Mouse (Mus musculus) layer of hippocampus, postnatal 25 days (tissue): ENCODE measurements around the gene Fes. TPM values are rescaled to one million over a fixed set of nuclear protein-coding genes. Genes with fewer than 3 reads are reported as not detected.
"Not testable (repeated sequence)": the region's sequence is repeated elsewhere in the genome, so short reads cannot be mapped to it uniquely, and the experiment has no call there.

ENCODE experiments used
- DNase-seq, 2 experiments: peaks; one replicate each; pipeline ENCODE4 v3.0.0; 2022; ENCODE audit warnings: mixed read lengths in 2 of 2, low spot score in 1 of 2; ENCODE audit errors: extremely low spot score in 1 of 2
- total RNA-seq, 2 experiments: library from RNA; stranded (reverse); gene quantifications; 2 replicates each; pipeline ENCODE4 v1.2.3; 2021

Gene Fes
- total RNA-seq, 2 experiments from 2014 or later = 4.2 to 6.1 TPM

GRCm38 (mm10) chr7:80405188-80405695, 17.5 kb upstream of the Fes start, which contains the start of gene Furin:
Gene Furin, minus strand, starts transcription at chr7:80405436.
- DNase-seq = no peak

GRCm38 (mm10) chr7:80404101-80404894, 16.6 kb upstream of the Fes start:
- no peak for DNase-seq

DNA sequence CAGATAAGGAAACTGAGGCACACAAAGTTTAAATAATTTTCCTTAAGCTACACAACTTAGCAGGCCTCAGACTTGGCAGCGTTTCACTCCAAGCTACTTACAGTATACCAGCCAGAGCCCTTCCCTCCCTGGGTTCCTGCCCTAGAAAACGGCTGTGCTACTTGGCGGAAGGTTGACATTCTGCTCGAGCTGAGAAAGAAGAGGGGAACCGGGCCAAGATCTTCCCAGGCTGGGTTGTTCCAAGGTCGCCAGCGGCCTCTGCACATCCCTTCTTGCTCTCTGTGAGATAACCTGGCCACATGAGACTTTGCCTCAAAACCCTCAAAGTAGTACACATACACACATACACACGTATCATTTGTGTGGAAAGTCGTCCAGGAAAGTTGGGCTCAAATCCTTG, 15.8 kb upstream of the Fes start:
- DNase-seq = no peak

DNA sequence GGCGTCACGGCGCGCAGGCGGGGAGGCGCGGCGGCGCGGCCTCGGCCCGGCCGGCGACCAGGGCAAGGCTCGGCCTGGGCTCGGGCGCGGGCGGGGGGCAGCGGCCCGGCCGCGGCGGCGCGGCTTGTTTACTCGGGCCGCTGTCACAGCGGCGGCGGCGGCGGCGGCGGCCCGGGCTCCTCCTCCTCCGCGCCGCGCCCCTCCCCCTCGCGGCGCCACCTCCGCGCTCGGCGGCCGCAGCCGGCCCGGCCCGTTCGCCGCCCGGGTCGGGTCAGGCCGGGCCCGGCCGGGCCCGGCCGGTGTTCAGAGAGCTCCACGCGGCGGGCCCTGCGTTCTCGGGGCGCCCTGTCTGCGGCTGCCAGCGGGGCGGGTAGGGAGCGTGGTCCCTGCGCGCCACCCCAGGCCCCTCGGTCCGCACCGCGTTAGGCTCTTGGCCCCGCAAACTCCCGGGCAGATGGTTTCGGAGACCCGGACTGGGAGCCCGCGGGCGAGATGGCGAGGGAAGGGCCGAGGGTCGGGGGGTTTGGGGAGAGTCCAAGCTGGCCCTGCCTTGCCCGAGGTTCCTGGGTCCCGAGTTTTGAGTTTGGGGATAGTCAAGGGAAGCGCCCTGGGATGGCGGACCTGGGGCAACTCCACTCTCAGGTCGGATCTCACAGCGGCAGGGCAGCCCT, 15.0 kb upstream of the Fes start:
- peak in 1 of 2 experiments; percentile 50 for DNase-seq

- DNase-seq = no peak
Measured at GRCm38 (mm10) chr7:80401860-80402641, 14.3 kb upstream of the Fes start.

GRCm38 (mm10) chr7:80401041-80401859, 13.5 kb upstream of the Fes start:
- DNase-seq = no peak

GRCm38 (mm10) chr7:80400571-80400970, 12.8 kb upstream of the Fes start:
- no peak for DNase-seq

GRCm38 (mm10) chr7:80400099-80400498, 12.4 kb upstream of the Fes start:
- DNase-seq = no peak

- DNase-seq = no peak
Measured at GRCm38 (mm10) chr7:80398654-80399444, 11.1 kb upstream of the Fes start.

- DNase-seq = no peak
Measured at GRCm38 (mm10) chr7:80397986-80398385, 10.2 kb upstream of the Fes start.

GRCm38 (mm10) chr7:80396427-80396826, 8.7 kb upstream of the Fes start:
- not testable (repeated sequence) for DNase-seq

GRCm38 (mm10) chr7:80394600-80394999, 6.9 kb upstream of the Fes start:
- no peak for DNase-seq

DNA sequence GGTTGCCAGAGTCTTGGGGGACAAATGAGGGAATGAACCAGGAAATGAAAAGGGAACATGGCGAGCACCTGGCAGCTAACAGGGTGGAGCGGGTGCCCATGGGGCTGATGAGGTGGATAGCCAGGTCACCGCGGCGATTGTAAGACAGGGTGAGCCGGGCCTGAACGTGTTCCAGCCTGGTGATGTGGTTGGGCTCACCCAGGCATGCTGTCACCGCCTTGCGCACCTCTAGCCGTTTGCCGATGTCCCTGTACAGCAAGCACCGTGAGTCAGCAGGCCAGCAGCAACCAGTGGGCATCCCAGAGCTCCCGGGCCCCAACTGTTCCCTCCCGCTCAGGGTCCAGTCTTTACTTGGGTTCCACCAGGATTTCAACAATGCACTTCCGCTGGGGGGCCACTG, 4.4 kb upstream of the Fes start:
- DNase-seq = no peak

GRCm38 (mm10) chr7:80387033-80387632, 613 bp downstream of the Fes start:
- no peak for DNase-seq

DNA sequence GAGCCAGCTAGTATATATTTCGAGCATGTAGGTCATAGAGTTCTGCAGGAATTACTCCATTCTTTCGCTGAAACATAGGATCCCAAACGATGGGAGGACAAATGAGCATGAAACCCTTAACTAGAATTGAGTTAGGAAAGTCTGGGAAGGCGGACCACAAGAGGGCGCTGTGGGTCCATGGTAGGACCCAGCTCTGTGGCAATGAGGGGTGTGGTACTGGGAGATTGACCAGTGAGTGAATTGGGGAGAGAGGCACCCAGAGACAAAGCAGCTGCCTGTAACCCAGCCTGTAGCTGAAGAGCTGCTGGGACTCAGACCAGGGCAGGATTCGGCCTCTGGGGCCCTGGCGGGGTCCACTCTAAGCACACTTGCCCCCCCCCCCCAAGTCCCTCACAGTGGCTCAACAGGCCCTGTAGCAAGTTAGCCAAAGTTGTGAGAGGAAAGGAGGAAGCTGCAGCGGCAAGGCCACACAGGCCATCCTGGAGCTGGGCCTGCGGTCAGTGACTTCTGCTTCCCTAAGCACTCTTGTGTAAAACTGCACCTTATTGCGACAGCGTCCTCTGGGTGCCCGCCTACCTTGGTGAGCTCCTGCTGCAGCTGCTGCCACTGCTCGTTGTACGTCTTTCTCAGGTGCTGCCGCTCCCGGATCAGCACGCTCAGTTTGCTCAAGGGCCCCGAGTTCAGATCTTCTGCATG, 1.4 kb downstream of the Fes start:
- peak; percentile 91 to 99 for DNase-seq

DNA sequence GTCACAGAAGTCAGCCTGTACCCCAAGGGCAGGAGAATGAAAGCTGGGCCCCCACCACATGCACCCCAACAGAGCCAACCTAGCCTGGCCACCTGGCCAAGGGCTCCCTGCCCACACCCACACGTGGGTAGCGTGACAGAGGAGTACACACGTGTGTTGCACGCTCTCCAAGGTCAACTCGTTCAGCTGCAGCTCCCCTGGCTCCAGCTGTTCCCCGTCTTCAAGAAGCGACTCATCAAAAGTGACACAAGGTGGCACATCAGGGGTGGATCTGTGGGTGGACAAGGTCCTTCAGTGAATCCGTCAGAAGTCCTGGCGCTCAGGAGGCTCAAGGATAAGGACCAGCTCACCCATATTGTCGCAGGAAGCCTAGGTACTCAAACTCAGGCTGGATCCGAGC, 4.8 kb downstream of the Fes start:
- DNase-seq = no peak

DNA sequence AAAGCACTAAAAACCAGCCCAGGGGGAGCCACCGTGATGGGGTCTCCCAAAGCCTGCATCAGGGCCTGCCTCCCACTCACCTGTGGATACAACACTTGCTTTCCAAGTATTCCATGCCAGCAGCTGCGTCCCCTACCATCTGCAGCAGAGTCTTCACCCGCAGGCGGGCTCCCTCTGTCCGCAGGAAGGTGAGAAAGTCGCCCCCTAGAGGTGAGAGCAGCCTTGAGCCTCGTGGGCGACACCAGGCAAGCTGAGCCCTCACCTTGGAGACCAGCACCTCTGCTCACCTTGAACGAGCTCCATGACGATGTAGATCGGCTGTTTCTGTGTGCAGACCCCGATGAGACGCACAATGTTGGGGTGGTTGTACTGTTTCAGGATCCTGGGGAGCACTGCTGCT, 8.2 kb downstream of the Fes start:
- no peak for DNase-seq

DNA sequence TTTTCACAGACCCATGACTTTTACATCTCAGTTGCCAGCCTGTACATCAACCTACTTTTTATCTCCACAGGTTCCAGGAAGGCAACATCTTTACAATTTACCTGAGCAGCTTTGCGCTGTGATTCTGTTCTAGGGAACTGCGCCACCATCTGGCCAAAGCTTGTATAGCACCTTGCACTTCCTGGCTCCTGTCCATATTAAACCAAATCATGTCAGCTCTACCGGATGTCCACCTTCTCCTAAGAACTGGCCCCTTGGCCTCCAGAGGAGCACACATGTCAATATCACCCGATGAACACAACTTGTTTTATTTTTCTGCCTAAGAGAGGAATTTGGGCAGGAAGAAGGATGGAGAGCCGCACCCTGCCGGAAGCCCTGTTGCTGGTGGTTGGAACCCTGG, 10.3 kb downstream of the Fes start:
- peak; percentile 60 to 81 for DNase-seq
